Mouse (Mus musculus) liver, postnatal 0 days (tissue): ENCODE measurements around the gene Trpv3. TPM values are rescaled to one million over a fixed set of nuclear protein-coding genes. Genes with fewer than 3 reads are reported as not detected.

Experiments used
- ATAC-seq: fragments of 200-750 bp; cut with Nextera tagmentation; 2 replicates; pipeline ENCODE4 v1.8.0; 2017; ENCODE audit warnings: mild to moderate bottlenecking, moderate library complexity
- DNase-seq: peaks from one replicate; pipeline ENCODE4 v3.0.0-alpha.2; 2016
- H3K27ac ChIP-seq: fragments of 300-500 bp; sonication (generic); 2 replicates; pipeline ENCODE4 v1.5.1; 2014; ENCODE audit warnings: antibody characterized with exemption, moderate library complexity, mild to moderate bottlenecking, low read depth
- H3K27me3 ChIP-seq: fragments of 300-500 bp; sonication (generic); 2 replicates; pipeline ENCODE4 v1.6.1; 2014; ENCODE audit warnings: low read length, control low read depth, mixed read lengths; ENCODE audit not compliant: insufficient read depth
- H3K36me3 ChIP-seq: fragments of 300-500 bp; sonication (generic); replicated peaks from 2 replicates; pipeline ENCODE4 v1.6.1; 2014; ENCODE audit warnings: mild to moderate bottlenecking, control low read depth, low read length, moderate library complexity, mixed read lengths; ENCODE audit not compliant: insufficient read depth
- H3K4me1 ChIP-seq: fragments of 300-500 bp; sonication (generic); 2 replicates; pipeline ENCODE4 v1.6.1; 2014; ENCODE audit warnings: antibody characterized with exemption, mild to moderate bottlenecking, control low read depth; ENCODE audit not compliant: insufficient read depth
- H3K4me2 ChIP-seq: fragments of 300-500 bp; sonication (generic); 2 replicates; pipeline ENCODE4 v1.6.1; 2014; ENCODE audit warnings: low read depth, mild to moderate bottlenecking, low read length, moderate library complexity, mixed read lengths
- H3K4me3 ChIP-seq: fragments of 300-500 bp; sonication (generic); 2 replicates; pipeline ENCODE4 v1.5.1; 2014; ENCODE audit warnings: low read depth, low read length
- H3K9ac ChIP-seq: fragments of 300-500 bp; sonication (generic); replicated peaks from 2 replicates; pipeline ENCODE4 v1.6.1; 2014; ENCODE audit warnings: mild to moderate bottlenecking, moderate library complexity
- H3K9me3 ChIP-seq: fragments of 300-500 bp; sonication (generic); 2 replicates; pipeline ENCODE4 v1.6.1; 2016; ENCODE audit warnings: mild to moderate bottlenecking, control low read depth, low read length, mixed read lengths
- CTCF ChIP-seq: sonication (generic); IDR thresholded peaks from 2 replicates; pipeline ENCODE4 v1.5.1; 2016; ENCODE audit warnings: antibody characterized with exemption, low read depth
- EP300 ChIP-seq: IDR thresholded peaks from 2 replicates; pipeline ENCODE4 v1.6.1; 2016; ENCODE audit warnings: antibody characterized with exemption, low read depth, mild to moderate bottlenecking
- whole genome bisulfite sequencing: fragments of 180-500 bp; shearing (Covaris S2); extraction: QIAGEN DNeasy Blood & Tissue Kit; methylation state at CpG from one replicate; pipeline ENCODE4 v1.1.7; 2014; ENCODE audit not compliant: insufficient replicate concordance; 5-methylcytosine and 5-hydroxymethylcytosine counted together
- polyA plus RNA-seq: library from polyadenylated mRNA; unstranded; fragments of >200 nt; fragmentation: Nextera tagmentation; extraction: Ambion mirVana; gene quantifications from 2 replicates; pipeline ENCODE4 v1.2.1, GENCODE M21; 2015

The Trpv3 gene
- polyA plus RNA-seq, 1 experiment from 2014 or later: 0.05 TPM

DNA sequence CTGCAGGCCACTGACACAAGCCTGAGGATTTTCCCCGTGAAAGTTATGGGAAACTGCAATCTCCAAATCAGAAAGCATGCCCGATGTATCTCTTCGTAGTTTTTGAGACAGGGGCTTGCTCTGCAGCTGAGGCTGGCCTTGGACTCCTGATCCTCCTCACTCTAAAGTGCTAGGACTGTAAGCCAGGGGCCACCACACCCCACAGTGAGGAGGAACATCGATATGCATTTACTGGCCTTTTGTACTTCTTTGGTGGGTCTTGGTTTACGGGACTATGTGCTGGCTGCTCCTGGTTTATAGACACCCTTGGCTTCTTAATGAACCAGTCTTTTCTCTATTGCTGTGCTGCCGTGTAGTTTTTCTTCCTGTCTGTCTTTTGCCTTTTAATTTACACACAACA, 25.0 kb upstream of the Trpv3 start:
- 86% methylated on average over 6 of the region's 6 CpGs for WGBS
- no peaks in the 10 kb centered on the region for H3K9me3 ChIP-seq
- no peak for ATAC-seq

DNA sequence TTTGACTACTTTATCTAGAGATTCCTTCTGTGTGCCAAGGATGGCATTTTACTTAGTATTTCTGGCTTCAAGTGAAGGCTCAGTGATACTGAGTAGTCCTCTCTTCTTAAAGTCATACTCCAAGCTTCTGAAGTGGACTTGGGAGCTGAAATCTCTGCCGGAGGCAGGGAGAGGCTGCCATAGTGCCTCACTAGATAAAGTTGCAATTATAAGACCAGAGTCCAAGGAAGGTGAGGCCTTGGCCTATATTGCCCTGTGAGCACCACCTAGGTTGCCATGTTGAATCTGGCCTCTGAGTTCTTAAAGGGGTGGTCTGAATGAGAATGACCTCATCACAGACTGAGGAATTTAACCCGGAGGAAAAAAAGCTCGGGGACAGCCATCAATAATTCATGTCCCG, 24.4 kb upstream of the Trpv3 start:
- H3K4me2 ChIP-seq: no peak overlapping the region
- H3K27ac ChIP-seq: no peak overlapping the region
- no peak for TF ChIP-seq EP300
- no peak for TF ChIP-seq CTCF
- H3K4me3 ChIP-seq: no peak overlapping the region
- H3K36me3 ChIP-seq: no peaks in the 10 kb centered on the region
- 81% methylated on average over 4 of the region's 4 CpGs for WGBS
- no peaks in the 10 kb centered on the region for H3K9me3 ChIP-seq
- DNase-seq (no peak), ATAC-seq (no peak)
- no peak overlapping the region for H3K9ac ChIP-seq
- no peaks in the 10 kb centered on the region for H3K27me3 ChIP-seq
- no peaks in the 10 kb centered on the region for H3K4me1 ChIP-seq

More for the DNA sequence above, 25.0 kb upstream of the Trpv3 start:
- no peak for DNase-seq
- Histone ChIP-seq H3K27me3 (no peaks in the 10 kb centered on the region), H3K9ac (no peak overlapping the region), H3K4me3 (no peak overlapping the region), H3K27ac (no peak overlapping the region), H3K4me1 (no peaks in the 10 kb centered on the region), H3K36me3 (no peaks in the 10 kb centered on the region), H3K4me2 (no peak overlapping the region)
- TF ChIP-seq EP300 (no peak), CTCF (no peak)

DNA sequence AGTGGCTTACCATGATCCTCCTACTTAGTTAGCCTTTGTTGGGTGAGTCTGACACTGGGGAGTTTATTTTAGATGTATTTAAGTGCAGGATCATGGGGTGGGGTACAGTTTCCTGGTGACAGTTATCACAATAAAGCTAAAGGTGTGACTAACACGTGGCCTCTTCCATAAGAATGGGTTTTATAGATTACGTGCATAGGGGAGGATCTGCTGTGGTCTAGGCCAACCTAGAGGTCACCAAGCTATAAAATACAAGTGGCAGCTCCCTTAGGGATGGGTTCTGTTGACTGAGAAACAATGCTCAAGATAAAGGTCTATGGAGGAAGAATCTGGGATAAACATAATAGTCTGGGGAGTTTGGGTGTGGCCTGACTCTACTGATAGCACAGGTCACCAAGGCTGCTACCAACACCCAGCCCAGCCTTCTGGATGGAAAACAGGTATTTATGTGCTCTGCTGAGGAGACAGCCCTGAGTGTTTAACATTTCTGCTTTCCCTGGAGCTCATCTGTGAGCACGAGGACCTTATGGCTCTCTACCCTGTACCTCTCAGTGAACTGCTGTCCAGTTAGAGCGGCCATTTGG, 9.7 kb upstream of the Trpv3 start:
- ATAC-seq (no peak), DNase-seq (no peak)
- 66% methylated on average over 4 of the region's 4 CpGs for WGBS
- no peak overlapping the region for H3K9ac ChIP-seq
- H3K36me3 ChIP-seq: no peaks in the 10 kb centered on the region
- no peak overlapping the region for H3K27ac ChIP-seq
- H3K27me3 ChIP-seq: no peaks in the 10 kb centered on the region
- no peaks in the 10 kb centered on the region for H3K9me3 ChIP-seq
- no peak overlapping the region for H3K4me3 ChIP-seq
- H3K4me1 ChIP-seq: no peaks in the 10 kb centered on the region
- H3K4me2 ChIP-seq: no peak overlapping the region
- TF ChIP-seq EP300 (no peak), CTCF (no peak)

DNA sequence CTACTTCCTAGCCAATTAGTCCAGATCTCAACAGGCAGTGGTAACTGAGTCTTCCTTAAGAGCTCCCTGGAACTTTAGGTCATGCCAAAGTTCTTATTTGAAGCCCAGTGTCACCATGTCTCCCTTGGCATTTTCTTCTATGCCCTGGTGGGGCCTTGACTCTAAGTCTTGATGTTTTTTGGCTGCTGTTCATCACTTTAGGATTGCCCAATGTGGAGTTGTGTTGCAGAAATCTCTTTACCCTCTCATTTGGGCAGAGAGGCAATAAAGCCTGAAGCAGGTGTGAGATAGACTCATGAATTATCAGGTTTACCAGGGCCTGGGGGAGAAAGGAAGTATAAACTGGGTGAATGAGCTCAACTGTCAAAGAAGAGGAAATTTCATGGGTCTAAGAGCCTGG, 8.5 kb upstream of the Trpv3 start:
- ATAC-seq: no peak
- H3K4me2 ChIP-seq: no peak overlapping the region
- TF ChIP-seq CTCF: no peak
- no peak for TF ChIP-seq EP300
- no peaks in the 10 kb centered on the region for H3K27me3 ChIP-seq
- H3K9ac ChIP-seq: no peak overlapping the region
- H3K4me1 ChIP-seq: no peaks in the 10 kb centered on the region
- no peak for DNase-seq
- no peak overlapping the region for H3K4me3 ChIP-seq
- no peaks in the 10 kb centered on the region for H3K36me3 ChIP-seq
- no peak overlapping the region for H3K27ac ChIP-seq
- no peaks in the 10 kb centered on the region for H3K9me3 ChIP-seq

DNA sequence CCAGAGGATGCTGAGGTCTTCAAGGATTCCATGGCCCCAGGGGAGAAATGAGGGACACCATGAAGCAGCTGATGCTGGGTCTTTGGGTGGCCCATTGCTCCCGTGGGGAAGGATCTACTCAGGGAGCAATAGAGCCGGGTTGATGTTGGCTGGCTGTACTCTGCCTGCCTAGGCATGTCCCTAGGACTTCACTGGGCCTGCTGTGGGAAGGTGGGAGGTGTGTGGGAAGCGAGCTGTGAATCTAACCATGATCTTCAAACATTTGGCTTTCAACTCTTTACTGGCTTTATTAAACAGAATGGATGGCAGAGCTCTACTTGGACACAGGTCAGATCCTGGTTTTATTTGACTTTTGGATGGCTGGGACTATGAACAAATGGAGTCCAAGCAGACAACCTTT, 6.7 kb upstream of the Trpv3 start:
- no peak for TF ChIP-seq EP300
- TF ChIP-seq CTCF: no peak
- no peaks in the 10 kb centered on the region for H3K36me3 ChIP-seq
- 61% methylated on average over 3 of the region's 3 CpGs for WGBS

DNA sequence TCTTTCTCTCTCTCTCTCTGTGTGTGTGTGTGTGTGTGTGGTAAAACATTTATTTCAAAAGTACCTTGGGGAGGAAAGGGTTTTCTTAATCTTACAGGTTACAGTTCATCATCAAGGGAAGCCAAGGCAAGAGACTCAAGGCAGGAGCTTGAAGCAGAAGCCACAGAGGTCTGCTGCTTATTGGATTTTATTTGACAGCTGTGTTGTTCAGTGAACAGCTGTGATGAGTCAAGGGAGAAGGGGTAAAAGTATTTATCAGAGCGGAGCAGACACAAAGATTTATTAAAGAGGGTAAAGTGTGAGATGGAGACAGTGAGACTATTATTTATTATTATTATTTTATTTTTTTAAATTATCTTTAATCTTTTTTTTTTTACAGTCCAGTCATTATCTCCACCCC, 5.8 kb upstream of the Trpv3 start:
- ATAC-seq: no peak

More for the DNA sequence above, 6.7 kb upstream of the Trpv3 start:
- Histone ChIP-seq H3K4me2 (no peak overlapping the region), H3K27me3 (no peaks in the 10 kb centered on the region), H3K9ac (no peak overlapping the region), H3K27ac (no peak overlapping the region), H3K4me3 (no peak overlapping the region), H3K9me3 (no peaks in the 10 kb centered on the region), H3K4me1 (no peaks in the 10 kb centered on the region)
- ATAC-seq (no peak), DNase-seq (no peak)

DNA sequence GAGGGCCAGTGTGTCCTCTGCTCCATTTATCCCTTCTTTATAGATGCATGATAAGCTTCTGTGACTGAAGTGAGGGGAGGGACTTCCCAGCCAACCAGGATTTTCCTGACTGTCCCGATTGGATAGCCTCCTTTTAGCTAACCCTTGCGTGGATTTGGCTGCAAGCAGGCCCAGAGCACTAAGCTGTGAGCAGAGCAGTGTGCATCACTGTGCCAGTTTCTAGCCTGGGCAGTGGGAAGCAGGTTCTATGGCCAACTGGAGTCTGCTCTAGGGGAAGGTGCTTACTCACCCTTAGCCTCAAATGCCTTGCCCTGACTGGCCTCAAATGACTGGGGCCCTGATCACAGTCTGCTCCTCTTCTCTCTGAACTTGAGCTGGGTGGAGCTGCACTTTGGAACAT, 7.6 kb downstream of the Trpv3 start:
- Histone ChIP-seq H3K4me2 (no peak overlapping the region), H3K9me3 (no peaks in the 10 kb centered on the region), H3K4me1 (no peaks in the 10 kb centered on the region), H3K27ac (no peak overlapping the region), H3K27me3 (no peaks in the 10 kb centered on the region), H3K4me3 (no peak overlapping the region), H3K9ac (no peak overlapping the region), H3K36me3 (no peaks in the 10 kb centered on the region)
- ATAC-seq (no peak), DNase-seq (no peak)
- TF ChIP-seq CTCF (no peak), EP300 (no peak)
- 47% methylated on average over 2 of the region's 2 CpGs for WGBS

More for the DNA sequence above, 5.8 kb upstream of the Trpv3 start:
- 74% methylated on average over 1 of the region's 1 CpGs for WGBS
- Histone ChIP-seq H3K36me3 (no peaks in the 10 kb centered on the region), H3K4me2 (no peak overlapping the region), H3K4me3 (no peak overlapping the region), H3K9ac (no peak overlapping the region), H3K27me3 (no peaks in the 10 kb centered on the region), H3K27ac (no peak overlapping the region), H3K9me3 (no peaks in the 10 kb centered on the region), H3K4me1 (no peaks in the 10 kb centered on the region; the same call in 1 of the 2 replicates)
- TF ChIP-seq EP300 (no peak), CTCF (no peak)
- DNase-seq: no peak
